Mouse (Mus musculus) ES-E14 (cell line): ENCODE data around the gene Prpf19. TPM values are rescaled to one million over a fixed set of nuclear protein-coding genes. Genes with fewer than 3 reads are reported as not detected.

Experiments used
- DNase-seq: peaks from one replicate; pipeline ENCODE4 v3.0.0-alpha.2; 2013; ENCODE audit warnings: low read depth, low spot score
- H3K27ac ChIP-seq: 2 replicates; pipeline ENCODE4 v1.5.1; 2012; ENCODE audit warnings: low read depth, mild to moderate bottlenecking, low read length, moderate library complexity, mixed read lengths; ENCODE audit not compliant: poor library complexity, insufficient read depth, severe bottlenecking
- H3K36me3 ChIP-seq: 2 replicates; pipeline ENCODE4 v1.6.1; 2012; ENCODE audit warnings: mild to moderate bottlenecking, low read length, moderate library complexity, mixed read lengths; ENCODE audit not compliant: control insufficient read depth, poor library complexity, insufficient read depth, severe bottlenecking
- H3K4me1 ChIP-seq, 2 experiments: fragments of 150-350 bp in 1 of 2; sonication (generic) in 1 of 2; 2 replicates each; pipeline ENCODE4 v1.6.1; 2012; ENCODE audit warnings: low read length in 2 of 2, mild to moderate bottlenecking in 1 of 2, mixed read lengths in 1 of 2; ENCODE audit not compliant: control insufficient read depth in 2 of 2, insufficient read depth in 2 of 2, poor library complexity in 1 of 2
- H3K4me3 ChIP-seq, 2 experiments: fragments of 150-350 bp in 1 of 2; sonication (generic) in 1 of 2; 2 replicates each; pipeline ENCODE4 v1.5.1; 2012; ENCODE audit warnings: low read length in 2 of 2, low read depth in 1 of 2, mild to moderate bottlenecking in 1 of 2, mixed read lengths in 1 of 2; ENCODE audit not compliant: insufficient read depth in 1 of 2, poor library complexity in 1 of 2, severe bottlenecking in 1 of 2
- H3K9ac ChIP-seq: 2 replicates; pipeline ENCODE4 v1.6.1; 2012; ENCODE audit warnings: low read depth, mild to moderate bottlenecking, low read length, mixed read lengths; ENCODE audit not compliant: poor library complexity, insufficient read depth, severe bottlenecking
- H3K9me3 ChIP-seq: fragments of 150-350 bp; sonication (generic); 2 replicates; pipeline ENCODE4 v1.6.1; 2012; ENCODE audit warnings: low read depth, mild to moderate bottlenecking, low read length; ENCODE audit not compliant: control insufficient read depth, insufficient read depth
- CHD2 ChIP-seq: IDR thresholded peaks from 2 replicates; pipeline ENCODE4 v1.6.1; 2014; ENCODE audit warnings: mild to moderate bottlenecking, low read depth, low read length, inconsistent platforms
- HCFC1 ChIP-seq: IDR thresholded peaks from 2 replicates; pipeline ENCODE4 v1.6.1; 2012; ENCODE audit warnings: low read length, inconsistent platforms, borderline replicate concordance; ENCODE audit not compliant: insufficient read depth
- MAFK ChIP-seq: IDR thresholded peaks from 2 replicates; pipeline ENCODE4 v1.6.1; 2014; ENCODE audit warnings: mild to moderate bottlenecking, low read depth, low read length, inconsistent platforms; ENCODE audit not compliant: insufficient read depth
- ZC3H11A ChIP-seq: IDR thresholded peaks from 2 replicates; pipeline ENCODE4 v1.6.1; 2012; ENCODE audit warnings: low read depth, mild to moderate bottlenecking, inconsistent platforms, low read length, borderline replicate concordance
- ZNF384 ChIP-seq: IDR thresholded peaks from 2 replicates; pipeline ENCODE4 v1.6.1; 2012; ENCODE audit warnings: low read depth, low read length, inconsistent platforms
- in situ Hi-C, 2 experiments: fragments of 600-800 bp; cut with MboI; formaldehyde crosslinking; loops; one replicate each; pipeline ENCODE4 v1.15.1; 2025; ENCODE audit warnings: low sequenced_read_pairs in 2 of 2, inconsistent platforms in 1 of 2; ENCODE audit not compliant: unreplicated experiment in 2 of 2
- total RNA-seq: library from RNA; depleted of rRNA; stranded (reverse); fragments of 300-350 nt; gene quantifications from 2 replicates; pipeline ENCODE4 v1.2.3, GENCODE M21; 2012; rRNA removed

The Prpf19 gene
- total RNA-seq: 121 and 146 TPM in 2 replicates

DNA sequence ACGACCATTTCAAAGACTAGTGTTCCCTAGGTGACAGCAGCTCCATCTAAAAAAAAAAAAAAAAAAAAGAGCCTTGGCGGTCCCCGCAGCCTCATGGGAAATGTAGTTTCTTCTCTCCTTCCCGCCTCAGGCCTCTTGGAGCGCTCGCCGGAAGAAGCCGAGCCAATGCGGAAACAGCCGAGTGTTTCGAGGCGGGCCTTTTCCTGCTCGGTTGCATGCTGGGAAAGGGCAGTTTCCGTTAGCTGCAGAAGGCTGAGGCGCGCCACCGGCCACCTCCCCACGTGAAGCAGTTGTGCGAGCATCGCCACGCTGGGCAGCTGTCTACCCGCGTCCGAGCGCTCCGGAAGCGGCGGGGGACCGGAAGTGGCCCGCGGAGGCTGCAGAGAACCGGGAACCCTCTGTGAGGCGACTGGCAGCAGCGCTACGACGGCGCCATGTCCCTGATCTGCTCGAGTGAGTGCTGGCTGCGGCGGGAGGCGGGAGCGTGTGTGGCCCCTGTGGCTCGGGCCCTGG is at the start of gene Prpf19:
Gene Prpf19 (plus strand): TSS at position 216 of the 513 bp plus-strand sequence.
- Histone ChIP-seq H3K9me3 (no peaks in the 10 kb centered on the region), H3K36me3 (peaks cover 18% of the 10 kb centered on the region), H3K4me3 (peak within 1 kb of the TSS; percentile 67 to 98), H3K27ac (peak within 1 kb of the TSS; percentile 34), H3K4me1 (peaks cover 2 to 7% of the 10 kb centered on the region in 2 experiments; a peak in 2 of 4 replicates), H3K9ac (peak within 1 kb of the TSS; percentile 98)
- TF ChIP-seq ZC3H11A: no peak
- TF ChIP-seq ZNF384: peak; percentile 100
- TF ChIP-seq MAFK: peak; percentile 54; the same call in 1 of the 2 replicates
- TF ChIP-seq CHD2: no peak
- peak; percentile 99 for TF ChIP-seq HCFC1
- in situ Hi-C loops: no loop called here
- DNase-seq: peak; percentile 91

- no peak overlapping the region for H3K27ac ChIP-seq
- DNase-seq: no peak
- no peak for TF ChIP-seq HCFC1
- TF ChIP-seq MAFK: no peak
- TF ChIP-seq CHD2: no peak
- TF ChIP-seq ZC3H11A: no peak
- TF ChIP-seq ZNF384: no peak
Observed at GRCm38 (mm10) chr19:10845454-10845853, 49.6 kb upstream of the Prpf19 start.

GRCm38 (mm10) chr19:10846150-10846549 is 48.9 kb upstream of the Prpf19 start:
- Histone ChIP-seq H3K4me3 (no peak overlapping the region), H3K4me1 (no peaks in the 10 kb centered on the region; a peak in 1 of 4 replicates), H3K9ac (no peak overlapping the region), H3K9me3 (no peaks in the 10 kb centered on the region), H3K36me3 (no peaks in the 10 kb centered on the region), H3K27ac (no peak overlapping the region)
- in situ Hi-C loops: no loop called here
- DNase-seq: no peak
- TF ChIP-seq ZNF384 (no peak), CHD2 (no peak), MAFK (no peak), HCFC1 (no peak), ZC3H11A (no peak)

More at GRCm38 (mm10) chr19:10845454-10845853, 49.6 kb upstream of the Prpf19 start:
- Histone ChIP-seq H3K9ac (no peak overlapping the region), H3K9me3 (no peaks in the 10 kb centered on the region), H3K4me1 (no peaks in the 10 kb centered on the region; a peak in 1 of 4 replicates), H3K36me3 (no peaks in the 10 kb centered on the region), H3K4me3 (no peak overlapping the region)
- in situ Hi-C loops: no loop called here

DNA sequence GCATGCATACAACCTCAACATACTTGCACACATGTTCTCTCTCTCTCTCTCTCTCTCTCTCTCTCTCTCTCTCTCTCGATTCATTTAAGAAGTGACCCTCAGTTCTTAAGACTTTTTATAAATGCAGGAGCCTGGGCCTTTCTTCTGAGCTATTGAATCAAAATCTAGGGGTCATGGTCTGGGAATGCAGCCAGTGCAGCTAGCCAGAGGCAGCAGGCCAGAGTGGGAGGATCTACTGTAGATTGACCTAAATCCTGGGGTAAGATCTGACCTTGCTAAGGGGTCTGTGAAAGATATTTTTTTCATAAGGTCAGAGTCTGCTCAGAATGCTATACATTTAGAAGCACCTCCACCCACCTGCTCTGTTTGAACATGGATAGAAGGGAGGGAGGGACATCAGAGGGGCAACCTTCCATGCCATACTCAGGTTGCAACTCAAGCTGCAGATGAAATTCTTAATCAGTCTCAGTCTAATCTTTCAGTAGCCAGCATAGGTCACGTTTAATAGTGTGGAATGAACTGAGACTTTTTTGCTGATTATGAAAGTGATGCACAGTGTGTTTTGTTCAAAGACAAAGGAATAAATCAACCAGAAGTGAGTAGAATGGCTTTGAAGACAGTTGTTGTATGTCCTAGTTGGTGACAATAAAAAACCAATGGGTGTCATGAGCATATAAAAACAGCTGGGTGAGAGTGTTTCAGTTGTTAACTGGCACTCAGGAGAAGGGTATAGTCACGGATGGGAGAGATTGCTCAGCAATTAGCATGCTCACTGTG is 47.5 kb upstream of the Prpf19 start:
- in situ Hi-C loops: no loop called here
- DNase-seq: no peak
- no peaks in the 10 kb centered on the region; a peak in 1 of 4 replicates for H3K4me1 ChIP-seq
- H3K36me3 ChIP-seq: no peaks in the 10 kb centered on the region
- H3K27ac ChIP-seq: no peak overlapping the region
- TF ChIP-seq MAFK: no peak
- TF ChIP-seq HCFC1: no peak
- H3K4me3 ChIP-seq: no peak overlapping the region
- H3K9ac ChIP-seq: no peak overlapping the region
- no peaks in the 10 kb centered on the region for H3K9me3 ChIP-seq
